ENCODE assay signal across 16 mouse cellular contexts in the genomic region with DNA sequence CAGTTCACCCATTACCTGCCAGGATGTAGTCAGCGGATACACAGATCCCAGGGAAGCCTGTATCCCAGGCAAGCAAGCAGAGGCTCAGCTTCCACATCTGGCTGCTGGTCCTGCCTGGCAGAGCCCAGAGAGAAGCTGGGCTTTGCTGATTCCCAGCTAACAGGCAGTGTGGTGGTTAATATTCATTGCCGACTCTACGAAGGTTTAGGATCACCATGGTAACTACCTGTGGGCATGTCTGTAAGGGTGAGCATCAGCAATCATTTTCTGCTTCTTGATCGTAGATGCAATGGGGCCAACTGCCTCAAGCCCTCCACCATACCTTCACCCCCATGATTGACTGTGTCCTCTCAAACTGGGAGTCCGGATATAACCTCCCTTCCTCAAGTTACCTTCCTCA.
"Had no signal": no experiment of that assay in that cellular context is flagged by ENCODE, and none has a peak within 500 bp of the region (broad histone marks: within the 10 kb centered on the region; RNA-seq: fewer than 3 reads in every experiment).

No protein-coding gene starts in this region.

- H3K27ac ChIP-seq: kidney, embryonic 15.5 days; left cerebral cortex, adult 2 months; liver, embryonic 13.5 days; lung, embryonic 15.5 days; macrophage; neural tube, embryonic 15.5 days had no signal

- H3K4me3 ChIP-seq: kidney, embryonic 15.5 days; left cerebral cortex, adult 2 months; liver, embryonic 13.5 days; lung, embryonic 15.5 days; megakaryocyte, embryonic 14.5 days; myocyte; neural tube, embryonic 15.5 days had no signal

- H3K27me3 ChIP-seq: kidney, embryonic 15.5 days; neural tube, embryonic 15.5 days had no signal

- H3K9ac ChIP-seq: kidney, embryonic 15.5 days; liver, embryonic 13.5 days; liver, postnatal 0 days; lung, embryonic 15.5 days; neural tube, embryonic 15.5 days had no signal

- H3K4me2 ChIP-seq: kidney, embryonic 15.5 days; liver, embryonic 13.5 days; lung, embryonic 15.5 days; neural tube, embryonic 15.5 days had no signal

- H3K4me1 ChIP-seq: liver, embryonic 13.5 days had no signal

- H3K9me3 ChIP-seq: kidney, embryonic 15.5 days; liver, embryonic 13.5 days; lung, embryonic 15.5 days; neural tube, embryonic 15.5 days had no signal

- ATAC-seq: liver, postnatal 0 days had no signal

- DNase-seq: kidney, adult 2 months; kidney, postnatal 14 days; liver; liver, embryonic 13.5 days; liver, postnatal 0 days; lung, postnatal 14 days; right cerebral cortex, adult 18-20 months; right cerebral cortex, postnatal 25 days; thymus, postnatal 4 days had no signal

- H3K36me3 ChIP-seq: kidney, embryonic 15.5 days; liver, embryonic 13.5 days; lung, embryonic 15.5 days; neural tube, embryonic 15.5 days had no signal
